Mouse (Mus musculus): Measurements from ENCODE around the gene Macrod1.

- TF ChIP-seq CTCF (IDR thresholded peaks at IDR 0.05; ENCODE audit: low read depth, low read length) (no peak), EP300 (IDR thresholded peaks at IDR 0.05; ENCODE audit: insufficient read depth, low read depth, low read length) (no peak)
Measured at GRCm38 (mm10) chr19:7057126-7057721, 614 bp downstream of the Macrod1 start.
